Mouse (Mus musculus) bone marrow macrophage, adult 2 months (primary cell): ENCODE data around the gene Cep19.

Source experiments
- CTCF ChIP-seq: IDR thresholded peaks from 2 replicates; pipeline ENCODE4 v1.5.1; 2012; ENCODE audit warnings: low read depth, mild to moderate bottlenecking, low read length, moderate library complexity
- POLR2A ChIP-seq: IDR thresholded peaks from 2 replicates; pipeline ENCODE4 v1.6.1; 2012; ENCODE audit warnings: mild to moderate bottlenecking, low read depth, low read length, borderline replicate concordance

- TF ChIP-seq POLR2A: no peak
- no peak for TF ChIP-seq CTCF
Measured at GRCm38 (mm10) chr16:32124020-32124419, 24.4 kb downstream of the Cep19 start.
